ENCODE assay signal across 20 mouse cellular contexts in the genomic region with DNA sequence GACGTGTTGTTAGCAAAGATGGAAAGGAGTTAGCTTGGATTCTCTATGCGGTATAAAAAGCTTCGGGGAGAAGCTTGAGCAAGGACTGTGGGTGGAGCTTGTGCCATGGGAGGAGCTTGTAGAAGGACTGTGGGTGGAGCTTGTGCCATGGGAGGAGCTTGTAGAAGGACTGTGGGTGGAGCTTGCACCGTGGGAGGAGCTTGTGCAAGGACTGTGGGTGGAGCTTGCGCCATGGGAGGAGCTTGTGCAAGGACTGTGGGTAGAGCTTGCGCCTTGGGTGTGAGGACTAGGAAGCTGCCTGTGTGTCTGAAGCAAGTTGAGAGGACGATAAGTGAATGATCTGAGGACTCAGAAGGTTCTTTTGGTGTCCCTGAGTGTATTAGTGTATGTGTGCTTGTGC.
DNase-seq lines count a peak whose midpoint lies in the region; ATAC-seq lines count a peak whose summit lies in the region.
"Had no signal": no experiment of that assay in that cellular context is flagged by ENCODE, and none has a peak within 500 bp of the region (broad histone marks: within the 10 kb centered on the region; RNA-seq: fewer than 3 reads in every experiment).

No protein-coding gene starts in this region.

- DNase-seq in CD4-positive, CD25-positive, alpha-beta regulatory T cell, adult 2 months (ENCODE audit: low read depth, low spot score) = peak; percentile 23
- DNase-seq in ES-CJ7 (ENCODE audit: low read depth, low spot score) = peak; percentile 39
- DNase-seq in induced T-regulatory cell, adult 2 months (ENCODE audit: low read depth) = peak; percentile 2
- peak; percentile 33 for DNase-seq in testis, postnatal 14 days (ENCODE audit: low spot score)
- no peak for DNase-seq in layer of hippocampus, adult 8-10 months (ENCODE audit: low spot score in 2 of 2)
- no peak for DNase-seq in right cerebral cortex, postnatal 10 days (ENCODE audit: low spot score in 2 of 2)
- DNase-seq: adrenal gland, adult 8-10 months; cerebellum, adult 8-10 months; gastrocnemius, postnatal 10 days; heart, adult 18-20 months; heart, postnatal 14 days; kidney, postnatal 25 days; liver; lung, postnatal 36 days; thymus, postnatal 25 days had no signal

- no peak for ATAC-seq in CD4-positive, CD25-positive, alpha-beta regulatory T cell, adult 4 months
- ATAC-seq: activated CD4-positive, CD25-positive, alpha-beta regulatory T cell, adult 4 months; forebrain, embryonic 16.5 days; hindbrain, postnatal 0 days; intestine, postnatal 0 days had no signal

Comparison
In these comparisons a context has a peak if more than half of its experiments do, and no peak if none do; other contexts are left out.
1. DNase-seq: peak in CD4-positive, CD25-positive, alpha-beta regulatory T cell, adult 2 months (single experiment), ES-CJ7 (single experiment), induced T-regulatory cell, adult 2 months (single experiment) and testis, postnatal 14 days (single experiment); none in layer of hippocampus, adult 8-10 months (0 of 2) and right cerebral cortex, postnatal 10 days (0 of 2).